Mouse (Mus musculus): ENCODE measurements around the gene Btf3.

DNA sequence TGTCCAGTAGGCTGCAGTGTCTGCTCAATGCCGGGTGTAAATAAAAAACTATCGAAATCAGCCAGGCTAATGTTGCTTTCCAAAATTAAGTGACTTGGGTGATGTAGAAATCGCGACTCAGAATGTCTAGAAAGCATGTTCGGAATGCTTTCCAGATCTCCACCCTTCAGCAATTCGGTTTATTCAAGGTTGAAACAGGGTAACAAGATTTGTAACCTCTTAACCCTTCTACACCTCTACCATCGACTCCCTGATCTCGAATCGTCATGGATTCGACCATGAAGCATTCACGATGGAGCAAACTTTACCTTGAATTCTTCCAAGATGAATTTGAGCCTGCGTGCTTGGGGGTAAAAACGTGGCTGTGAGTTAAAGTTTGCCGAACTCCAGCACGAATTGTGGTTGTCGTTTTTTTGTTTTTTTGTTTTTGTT, 456 bp upstream of the Btf3 start:
- TF ChIP-seq CTCF (IDR thresholded peaks at IDR 0.05; ENCODE audit: insufficient read depth, low read length) (0 out of 2 replicates have a peak, but pooled peaks have one; percentile 14), POLR2A (IDR thresholded peaks at IDR 0.05; ENCODE audit: borderline replicate concordance, extremely low read depth, low read depth, low read length) (no peak)
